Comparison of ENCODE assay signal across 8 mouse cellular contexts in genomic region chr5:92082821-92083401, GRCm38 (mm10). TPM values are rescaled to one million over a fixed set of nuclear protein-coding genes. Genes with fewer than 3 reads are reported as not detected.
A peak's percentile ranks its signal among the peaks of the same experiment; 100 is the strongest.
DNase-seq lines count a peak whose midpoint lies in the region; ATAC-seq and TF ChIP-seq lines count a peak whose summit lies in the region.

No protein-coding gene starts in this region.

- H3K27me3 ChIP-seq in intestine, embryonic 15.5 days (replicated peaks) = no peaks in the 10 kb centered on the region
- H3K27me3 ChIP-seq in limb, embryonic 14.5 days (ENCODE audit: control insufficient read depth, insufficient read depth, low read length) = no peaks in the 10 kb centered on the region
- no peaks in the 10 kb centered on the region for H3K27me3 ChIP-seq in midbrain, embryonic 15.5 days (replicated peaks)

- H3K4me2 ChIP-seq in intestine, embryonic 15.5 days (replicated peaks) = peak overlapping the region; percentile 66
- H3K4me2 ChIP-seq in limb, embryonic 14.5 days (replicated peaks; ENCODE audit: low read depth, low read length, severe bottlenecking) = peak overlapping the region; percentile 75
- peak overlapping the region; percentile 74 for H3K4me2 ChIP-seq in midbrain, embryonic 15.5 days

- peak overlapping the region; percentile 96 for H3K9ac ChIP-seq in intestine, embryonic 15.5 days
- peak overlapping the region; percentile 95 for H3K9ac ChIP-seq in limb, embryonic 14.5 days (ENCODE audit: low read depth, low read length, severe bottlenecking)
- peak overlapping the region; percentile 84 for H3K9ac ChIP-seq in midbrain, embryonic 15.5 days

- no peak for TF ChIP-seq POLR2A in limb, embryonic 14.5 days (IDR thresholded peaks at IDR 0.05; ENCODE audit: borderline replicate concordance, extremely low read depth, insufficient read depth, insufficient read length)

- ATAC-seq in common myeloid progenitor, adult 5-6 weeks (replicated peaks; ENCODE audit: low read depth, poor library complexity, severe bottlenecking) = peak; percentile 22; the same call in 1 of the 2 replicates
- peak; percentile 78 for ATAC-seq in intestine, embryonic 15.5 days
- ATAC-seq in limb, embryonic 14.5 days (ENCODE audit: low FRiP score, low read depth) = peak; percentile 1; the same call in 1 of the 2 replicates
- peak; percentile 85 for ATAC-seq in midbrain, embryonic 15.5 days (replicated peaks)

- H3K4me1 ChIP-seq in intestine, embryonic 15.5 days (replicated peaks) = peaks cover 12% of the 10 kb centered on the region; the same call in 1 of the 2 replicates
- H3K4me1 ChIP-seq in limb, embryonic 14.5 days (ENCODE audit: control insufficient read depth, insufficient read depth, low read length) = peaks cover 13% of the 10 kb centered on the region
- H3K4me1 ChIP-seq in midbrain, embryonic 15.5 days = peaks cover 39% of the 10 kb centered on the region

- H3K4me3 ChIP-seq in intestine, embryonic 15.5 days (replicated peaks) = peak overlapping the region; percentile 99
- peak overlapping the region; percentile 96 for H3K4me3 ChIP-seq in limb, embryonic 14.5 days (replicated peaks; ENCODE audit: low read length)
- H3K4me3 ChIP-seq in midbrain, embryonic 15.5 days = peak overlapping the region; percentile 66

- no peaks in the 10 kb centered on the region for H3K9me3 ChIP-seq in intestine, embryonic 15.5 days
- H3K9me3 ChIP-seq in limb, embryonic 14.5 days (ENCODE audit: control insufficient read depth, low read length) = no peaks in the 10 kb centered on the region
- no peaks in the 10 kb centered on the region for H3K9me3 ChIP-seq in midbrain, embryonic 15.5 days

- H3K27ac ChIP-seq in intestine, embryonic 15.5 days = peak overlapping the region; percentile 99
- H3K27ac ChIP-seq in limb, embryonic 14.5 days (replicated peaks; ENCODE audit: low read depth, low read length) = peak overlapping the region; percentile 97
- peak overlapping the region; percentile 95 for H3K27ac ChIP-seq in midbrain, embryonic 15.5 days

- DNase-seq in layer of hippocampus, adult 11-12 months (ENCODE audit: low spot score) = peak; percentile 72
- DNase-seq in layer of hippocampus, adult 9-10 months (ENCODE audit: low spot score) = no peak
- DNase-seq in gastrocnemius, postnatal 10 days = peak; percentile 68
- DNase-seq in limb, embryonic 14.5 days (ENCODE audit: low spot score) = peak; percentile 40
- peak; percentile 75 to 76 for DNase-seq in spleen, postnatal 36 days (ENCODE audit: low spot score in 2 of 2)

- H3K36me3 ChIP-seq in intestine, embryonic 15.5 days = no peaks in the 10 kb centered on the region
- no peaks in the 10 kb centered on the region for H3K36me3 ChIP-seq in limb, embryonic 14.5 days (ENCODE audit: control insufficient read depth, insufficient read depth, low read length)
- H3K36me3 ChIP-seq in midbrain, embryonic 15.5 days (replicated peaks) = no peaks in the 10 kb centered on the region

- WGBS in intestine, embryonic 15.5 days = under 1% methylated on average over 55 of the region's 55 CpGs
- under 1% methylated on average over 43 of the region's 55 CpGs for WGBS in limb, embryonic 14.5 days
- WGBS in midbrain, embryonic 15.5 days = under 1% methylated on average over 54 of the region's 55 CpGs

RNA-seq across cellular contexts. Expression of gene G3bp2, which starts 0.6 kb away (rescaled TPM):
- total RNA-seq in common myeloid progenitor, adult 5-6 weeks (2017) = 120 and 126 TPM in 2 replicates
- 10 to 100 TPM; 57.9 to 59.4 TPM for total RNA-seq in gastrocnemius, postnatal 10 days (2021)
- polyA plus RNA-seq in intestine, embryonic 15.5 days (2015; fragmentation: Nextera tagmentation; extraction: Ambion mirVana) = 162 and 195 TPM in 2 replicates
- polyA plus RNA-seq in limb, embryonic 14.5 days (2012; rRNA removed) = 54.0 and 62.3 TPM in 2 replicates
- polyA plus RNA-seq in limb, embryonic 14.5 days (2014; fragmentation: Nextera tagmentation; extraction: Ambion mirVana) = 145 and 147 TPM in 2 replicates
- 330 and 368 TPM in 2 replicates for polyA plus RNA-seq in midbrain, embryonic 15.5 days (2015; fragmentation: Nextera tagmentation; extraction: Ambion mirVana)

RNA-seq across cellular contexts. Expression of gene Cdkl2, which starts 39.2 kb away (rescaled TPM):
- 0.39 and 3.8 TPM in 2 replicates for total RNA-seq in common myeloid progenitor, adult 5-6 weeks (2017)
- total RNA-seq in gastrocnemius, postnatal 10 days (2021) = 1 to 10 TPM; 3.5 to 3.8 TPM
- 2.6 and 2.8 TPM in 2 replicates for polyA plus RNA-seq in intestine, embryonic 15.5 days (2015; fragmentation: Nextera tagmentation; extraction: Ambion mirVana)
- polyA plus RNA-seq in limb, embryonic 14.5 days (2012; rRNA removed) = 0.56 and 0.67 TPM in 2 replicates
- polyA plus RNA-seq in limb, embryonic 14.5 days (2014; fragmentation: Nextera tagmentation; extraction: Ambion mirVana) = 1.1 and 1.4 TPM in 2 replicates
- polyA plus RNA-seq in midbrain, embryonic 15.5 days (2015; fragmentation: Nextera tagmentation; extraction: Ambion mirVana) = 9.8 and 10.5 TPM in 2 replicates

RNA-seq across cellular contexts. Expression of gene Uso1, which starts 54.8 kb away (rescaled TPM):
- 24.9 and 25.6 TPM in 2 replicates for total RNA-seq in common myeloid progenitor, adult 5-6 weeks (2017)
- 10 to 100 TPM; 63.0 to 68.2 TPM for total RNA-seq in gastrocnemius, postnatal 10 days (2021)
- polyA plus RNA-seq in intestine, embryonic 15.5 days (2015; fragmentation: Nextera tagmentation; extraction: Ambion mirVana) = 42.4 and 45.9 TPM in 2 replicates
- 42.9 and 54.6 TPM in 2 replicates for polyA plus RNA-seq in limb, embryonic 14.5 days (2012; rRNA removed)
- 42.0 and 43.0 TPM in 2 replicates for polyA plus RNA-seq in limb, embryonic 14.5 days (2014; fragmentation: Nextera tagmentation; extraction: Ambion mirVana)
- polyA plus RNA-seq in midbrain, embryonic 15.5 days (2015; fragmentation: Nextera tagmentation; extraction: Ambion mirVana) = 42.1 and 42.5 TPM in 2 replicates

Comparison
In these comparisons a context has a peak if more than half of its experiments do, and no peak if none do; other contexts are left out.
1. ATAC-seq: peak in every context shown above with its lines; median percentile 85 in midbrain, embryonic 15.5 days; 78 in intestine, embryonic 15.5 days; 22 in common myeloid progenitor, adult 5-6 weeks; 1 in limb, embryonic 14.5 days.